Mouse (Mus musculus): ENCODE data around the gene Lima1. TPM values are rescaled to one million over a fixed set of nuclear protein-coding genes. Genes with fewer than 3 reads are reported as not detected.

Gene Lima1
- polyA plus RNA-seq, 1 experiment from 2014 or later: 19.9 TPM

DNA sequence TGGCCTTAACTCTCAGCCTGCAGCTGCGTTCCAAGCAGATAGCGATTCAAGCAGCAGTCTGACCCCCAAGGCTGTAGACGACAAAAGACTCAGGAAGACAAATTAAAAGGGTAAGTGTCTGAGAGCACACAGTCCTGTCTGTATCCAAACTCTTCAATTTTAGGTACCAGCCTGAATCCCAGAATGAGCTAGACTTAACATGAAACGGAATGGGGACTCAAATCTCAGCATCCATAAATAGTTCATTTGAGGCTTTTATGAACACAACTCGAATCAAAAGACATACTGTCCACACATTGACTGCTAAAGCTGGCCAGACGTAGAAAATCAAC lies 56.2 kb downstream of the Lima1 start:
- 0 out of 2 replicates have a peak, but pooled peaks have one; percentile 6 for ATAC-seq (replicated peaks; ENCODE audit: extremely low read depth, insufficient read depth, low FRiP score)
- WGBS: 11% methylated on average over 6 of the region's 6 CpGs
- H3K4me1 ChIP-seq (ENCODE audit: control insufficient read depth, insufficient read depth, low read length): peaks cover 14% of the 10 kb centered on the region
- H3K36me3 ChIP-seq (ENCODE audit: control insufficient read depth, insufficient read depth): peaks cover 12% of the 10 kb centered on the region
- H3K9me3 ChIP-seq (replicated peaks; ENCODE audit: control insufficient read depth, low read length): peaks cover 3% of the 10 kb centered on the region; the same call in 1 of the 2 replicates
- no peaks in the 10 kb centered on the region for H3K27me3 ChIP-seq (ENCODE audit: control insufficient read depth, insufficient read depth, low read length)
- peak overlapping the region; percentile 92 for H3K27ac ChIP-seq (ENCODE audit: low read length)
- peak overlapping the region; percentile 81 for H3K4me2 ChIP-seq (ENCODE audit: low read depth, low read length)
- H3K9ac ChIP-seq (ENCODE audit: low read length): peak overlapping the region; percentile 84
- H3K4me3 ChIP-seq (ENCODE audit: low read length): peak overlapping the region; percentile 63

DNA sequence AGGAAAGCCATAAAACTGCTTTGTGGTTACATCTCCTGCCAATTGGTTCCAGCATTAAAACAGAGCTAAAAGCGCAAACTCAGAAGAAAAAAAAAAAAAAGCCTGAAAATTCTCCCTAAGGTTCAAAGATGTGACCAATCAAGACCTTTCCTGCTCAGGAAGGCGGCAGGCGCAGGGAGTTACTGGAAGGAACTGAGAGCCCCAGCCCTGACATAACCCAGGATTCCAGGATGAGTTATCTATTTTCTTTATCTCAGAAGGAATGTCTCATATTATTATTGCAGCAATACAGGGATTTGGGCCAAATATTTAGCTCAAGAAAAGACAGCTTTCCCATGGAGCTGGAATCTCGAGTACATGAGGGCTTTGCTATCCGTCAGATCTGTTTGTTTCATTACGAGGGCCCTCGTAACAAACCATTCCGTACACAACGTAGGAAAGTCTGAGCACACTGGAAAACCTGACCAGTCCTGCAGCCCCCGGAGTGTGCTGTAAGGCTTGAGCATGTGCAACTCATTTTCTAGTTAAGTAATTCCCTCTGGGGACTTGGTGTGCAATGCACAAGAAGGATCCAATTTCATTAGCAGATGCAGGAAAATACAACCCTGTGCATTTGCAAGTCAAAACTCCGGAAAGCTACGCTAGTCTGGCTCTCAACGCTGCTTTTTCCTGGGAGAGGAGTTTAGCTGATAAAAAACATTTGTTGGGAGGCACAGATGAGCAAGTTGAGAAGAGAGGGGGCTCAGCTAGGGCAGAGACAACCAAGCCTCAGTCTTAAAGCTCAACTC lies 56.7 kb downstream of the Lima1 start:
- WGBS: 18% methylated on average over 13 of the region's 13 CpGs
- Histone ChIP-seq H3K36me3 (ENCODE audit: control insufficient read depth, insufficient read depth) (peaks cover 12% of the 10 kb centered on the region), H3K27me3 (ENCODE audit: control insufficient read depth, insufficient read depth, low read length) (no peaks in the 10 kb centered on the region), H3K4me3 (ENCODE audit: low read length) (peak overlapping the region; percentile 63), H3K4me1 (ENCODE audit: control insufficient read depth, insufficient read depth, low read length) (peaks cover 14% of the 10 kb centered on the region), H3K9me3 (replicated peaks; ENCODE audit: control insufficient read depth, low read length) (peaks cover 3% of the 10 kb centered on the region; the same call in 1 of the 2 replicates), H3K4me2 (ENCODE audit: low read depth, low read length) (peak overlapping the region; percentile 81), H3K27ac (ENCODE audit: low read length) (peak overlapping the region; percentile 92), H3K9ac (ENCODE audit: low read length) (peak overlapping the region; percentile 84)
- peak; percentile 53 for ATAC-seq (replicated peaks; ENCODE audit: extremely low read depth, insufficient read depth, low FRiP score)

DNA sequence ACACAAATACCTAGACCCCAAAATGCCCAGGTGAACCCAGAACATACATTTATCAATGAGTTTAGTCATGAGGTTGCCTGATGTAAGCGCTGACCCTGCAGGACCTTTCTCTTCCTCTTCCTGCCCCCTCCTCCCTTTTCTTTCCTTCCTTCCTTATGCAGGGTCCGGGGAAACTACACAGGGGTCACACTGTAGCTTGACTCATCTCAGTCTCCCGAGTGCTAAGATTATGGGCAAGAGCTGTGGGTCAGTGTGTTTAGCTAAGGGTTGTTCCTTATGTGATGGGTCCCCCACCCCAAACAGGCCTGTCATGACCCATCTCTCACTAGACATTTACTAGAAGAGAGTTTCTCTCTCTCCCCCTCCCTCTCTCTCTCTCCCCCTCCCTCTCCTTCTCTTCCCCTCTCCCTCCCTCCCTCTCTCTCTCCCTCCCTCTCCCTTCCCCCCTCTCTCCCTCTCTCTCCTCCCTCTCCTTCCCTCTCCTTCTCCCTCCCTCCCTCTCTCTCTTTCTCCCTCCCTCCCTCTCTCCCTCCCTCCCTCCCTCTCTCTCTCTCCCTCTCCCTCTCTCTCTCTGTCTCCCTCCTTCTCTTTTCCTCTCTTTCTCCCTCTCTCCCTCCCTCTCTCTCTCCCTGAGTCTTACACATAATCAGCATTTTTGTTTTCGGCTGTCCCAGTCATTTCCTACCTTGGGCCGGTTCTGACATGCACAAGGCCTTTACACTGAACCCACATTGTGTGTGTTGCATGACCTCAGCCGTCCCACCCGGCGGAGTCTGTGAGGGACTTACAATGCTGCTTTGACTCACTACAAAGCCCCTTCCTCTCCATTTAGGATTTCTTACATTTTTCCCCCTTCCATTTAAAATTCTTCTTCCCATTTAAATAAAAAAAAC lies 57.7 kb downstream of the Lima1 start:
- 37% methylated on average over 8 of the region's 8 CpGs for WGBS
- no peak for ATAC-seq (replicated peaks; ENCODE audit: extremely low read depth, insufficient read depth, low FRiP score)

DNA sequence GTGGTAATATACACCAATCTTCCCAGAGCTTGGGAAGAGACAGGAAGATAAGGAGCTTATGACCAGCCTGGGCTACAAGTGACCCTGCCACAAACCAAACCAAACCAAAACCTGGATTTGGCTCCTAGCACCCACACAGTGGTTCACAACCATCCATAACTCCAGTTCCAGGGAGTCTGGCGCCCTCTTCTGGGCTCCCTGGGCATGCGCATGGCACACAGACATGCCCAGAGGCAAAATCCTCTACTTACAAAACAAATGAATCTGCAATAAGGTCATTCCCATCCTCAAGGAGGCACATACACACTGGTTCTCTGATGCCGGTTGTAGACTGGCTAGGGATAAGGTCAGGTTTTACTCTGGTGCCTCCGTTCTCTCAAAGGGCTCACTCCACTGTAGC lies 59.3 kb downstream of the Lima1 start:
- no peak for ATAC-seq (replicated peaks; ENCODE audit: extremely low read depth, insufficient read depth, low FRiP score)
- H3K4me1 ChIP-seq (ENCODE audit: control insufficient read depth, insufficient read depth, low read length): peaks cover 16% of the 10 kb centered on the region
- no peaks in the 10 kb centered on the region for H3K27me3 ChIP-seq (ENCODE audit: control insufficient read depth, insufficient read depth, low read length)
- 96% methylated on average over 4 of the region's 4 CpGs for WGBS
- H3K9me3 ChIP-seq (replicated peaks; ENCODE audit: control insufficient read depth, low read length): peaks cover 3% of the 10 kb centered on the region; the same call in 1 of the 2 replicates
- H3K27ac ChIP-seq (ENCODE audit: low read length): no peak overlapping the region
- H3K36me3 ChIP-seq (ENCODE audit: control insufficient read depth, insufficient read depth): peaks cover 12% of the 10 kb centered on the region
- H3K9ac ChIP-seq (ENCODE audit: low read length): no peak overlapping the region
- no peak overlapping the region for H3K4me3 ChIP-seq (ENCODE audit: low read length)
- no peak overlapping the region for H3K4me2 ChIP-seq (ENCODE audit: low read depth, low read length)

More for the DNA sequence above, 57.7 kb downstream of the Lima1 start:
- Histone ChIP-seq H3K36me3 (ENCODE audit: control insufficient read depth, insufficient read depth) (peaks cover 12% of the 10 kb centered on the region), H3K4me3 (ENCODE audit: low read length) (peak overlapping the region; percentile 63), H3K9ac (ENCODE audit: low read length) (peak overlapping the region; percentile 84), H3K27ac (ENCODE audit: low read length) (peak overlapping the region; percentile 92), H3K4me1 (ENCODE audit: control insufficient read depth, insufficient read depth, low read length) (peaks cover 14% of the 10 kb centered on the region), H3K27me3 (ENCODE audit: control insufficient read depth, insufficient read depth, low read length) (no peaks in the 10 kb centered on the region), H3K4me2 (ENCODE audit: low read depth, low read length) (peak overlapping the region; percentile 81), H3K9me3 (replicated peaks; ENCODE audit: control insufficient read depth, low read length) (peaks cover 3% of the 10 kb centered on the region; the same call in 1 of the 2 replicates)

DNA sequence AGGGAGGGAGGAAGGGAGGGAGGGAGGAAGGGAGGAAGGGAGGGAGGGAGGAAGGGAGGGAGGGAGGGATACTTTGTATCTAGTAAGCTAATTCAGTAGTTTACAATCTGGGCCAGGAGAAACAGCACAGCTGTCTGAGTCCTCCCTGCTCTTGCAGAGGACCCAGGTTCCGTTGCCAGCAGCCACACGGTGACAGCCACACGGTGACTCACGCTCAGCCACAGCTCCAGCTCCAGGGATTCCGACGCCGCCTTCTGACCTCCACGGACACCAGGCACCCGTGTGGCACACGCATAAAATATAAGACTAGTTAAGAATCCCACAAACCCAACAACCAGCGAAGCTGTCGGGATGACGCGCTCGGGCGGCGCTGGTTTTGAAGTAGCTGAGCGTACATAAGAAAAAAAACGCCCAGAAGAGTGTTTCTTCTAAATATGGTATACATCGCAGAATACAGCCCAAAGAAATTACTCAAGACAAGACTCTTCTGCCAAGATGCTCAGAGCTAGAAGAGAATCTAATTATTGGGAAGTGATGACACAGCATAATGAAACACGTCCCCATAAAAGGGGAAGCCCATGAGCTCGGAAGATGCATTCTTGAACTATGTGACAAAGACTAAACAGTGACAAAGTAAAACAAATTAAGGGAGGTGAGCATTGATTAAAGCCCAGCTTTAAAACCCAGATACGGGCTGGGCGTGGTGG lies 60.5 kb downstream of the Lima1 start:
- 0 out of 2 replicates have a peak, but pooled peaks cover 11% of the 10 kb centered on the region for H3K4me1 ChIP-seq (ENCODE audit: control insufficient read depth, insufficient read depth, low read length)
- H3K27ac ChIP-seq (ENCODE audit: low read length): no peak overlapping the region
- peaks cover 12% of the 10 kb centered on the region for H3K36me3 ChIP-seq (ENCODE audit: control insufficient read depth, insufficient read depth)
- H3K4me3 ChIP-seq (ENCODE audit: low read length): no peak overlapping the region
- no peak for ATAC-seq (replicated peaks; ENCODE audit: extremely low read depth, insufficient read depth, low FRiP score)
- WGBS: 86% methylated on average over 24 of the region's 24 CpGs
- peaks cover 3% of the 10 kb centered on the region; the same call in 1 of the 2 replicates for H3K9me3 ChIP-seq (replicated peaks; ENCODE audit: control insufficient read depth, low read length)
- H3K4me2 ChIP-seq (ENCODE audit: low read depth, low read length): no peak overlapping the region
- H3K27me3 ChIP-seq (ENCODE audit: control insufficient read depth, insufficient read depth, low read length): no peaks in the 10 kb centered on the region
- no peak overlapping the region for H3K9ac ChIP-seq (ENCODE audit: low read length)

DNA sequence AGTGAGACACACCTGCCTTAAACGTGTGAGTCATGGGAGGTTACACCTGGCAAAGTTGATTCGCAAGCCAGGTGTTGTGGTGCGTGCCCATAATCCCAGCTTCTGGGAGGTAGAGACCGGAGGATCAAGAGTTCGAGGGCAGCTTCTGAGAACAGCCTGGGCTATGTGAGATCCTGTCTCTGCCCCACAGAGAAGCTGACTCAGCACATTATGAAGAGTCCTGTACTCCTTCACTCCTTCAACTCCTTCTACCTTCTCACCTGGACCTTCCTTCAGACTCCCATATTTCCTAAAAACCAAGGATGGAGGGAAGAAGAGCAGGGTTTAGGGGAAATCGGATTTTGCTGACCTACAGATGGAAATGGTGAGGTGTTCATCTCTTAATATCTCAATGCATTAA lies 61.6 kb downstream of the Lima1 start:
- Histone ChIP-seq H3K27ac (ENCODE audit: low read length) (no peak overlapping the region), H3K36me3 (ENCODE audit: control insufficient read depth, insufficient read depth) (peaks cover 12% of the 10 kb centered on the region), H3K4me2 (ENCODE audit: low read depth, low read length) (no peak overlapping the region), H3K27me3 (ENCODE audit: control insufficient read depth, insufficient read depth, low read length) (no peaks in the 10 kb centered on the region), H3K4me3 (ENCODE audit: low read length) (no peak overlapping the region), H3K9me3 (replicated peaks; ENCODE audit: control insufficient read depth, low read length) (peaks cover 3% of the 10 kb centered on the region; the same call in 1 of the 2 replicates), H3K9ac (ENCODE audit: low read length) (no peak overlapping the region), H3K4me1 (ENCODE audit: control insufficient read depth, insufficient read depth, low read length) (peaks cover 11% of the 10 kb centered on the region; the same call in 1 of the 2 replicates)
- no peak for ATAC-seq (replicated peaks; ENCODE audit: extremely low read depth, insufficient read depth, low FRiP score)
- 91% methylated on average over 6 of the region's 6 CpGs for WGBS

DNA sequence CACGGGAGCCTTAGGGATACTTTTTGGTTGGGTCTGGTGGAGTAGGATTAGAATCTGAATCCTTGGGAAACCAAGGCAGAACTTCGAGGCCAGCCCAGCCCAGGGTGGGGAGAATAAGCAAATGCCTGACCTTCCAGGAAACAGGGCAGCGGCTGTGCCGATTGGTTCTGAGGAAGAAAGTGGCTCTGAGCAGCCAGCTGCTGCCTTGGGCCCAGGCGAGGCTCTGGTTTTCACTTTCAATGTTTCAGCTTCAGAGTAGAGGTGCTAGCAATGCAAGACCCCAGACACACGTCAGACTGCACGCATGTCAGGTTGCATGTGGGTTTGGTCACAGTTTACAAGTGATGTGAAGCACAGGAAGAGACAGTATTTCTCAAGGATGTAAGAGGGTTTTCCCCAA lies 63.2 kb downstream of the Lima1 start:
- WGBS: 63% methylated on average over 7 of the region's 7 CpGs
- Histone ChIP-seq H3K27me3 (ENCODE audit: control insufficient read depth, insufficient read depth, low read length) (no peaks in the 10 kb centered on the region), H3K36me3 (ENCODE audit: control insufficient read depth, insufficient read depth) (peaks cover 12% of the 10 kb centered on the region), H3K9ac (ENCODE audit: low read length) (no peak overlapping the region), H3K9me3 (replicated peaks; ENCODE audit: control insufficient read depth, low read length) (peaks cover 3% of the 10 kb centered on the region; the same call in 1 of the 2 replicates), H3K4me2 (ENCODE audit: low read depth, low read length) (no peak overlapping the region), H3K4me3 (ENCODE audit: low read length) (no peak overlapping the region), H3K4me1 (ENCODE audit: control insufficient read depth, insufficient read depth, low read length) (peaks cover 21% of the 10 kb centered on the region), H3K27ac (ENCODE audit: low read length) (no peak overlapping the region; the same call in 1 of the 2 replicates)
- no peak for ATAC-seq (replicated peaks; ENCODE audit: extremely low read depth, insufficient read depth, low FRiP score)

DNA sequence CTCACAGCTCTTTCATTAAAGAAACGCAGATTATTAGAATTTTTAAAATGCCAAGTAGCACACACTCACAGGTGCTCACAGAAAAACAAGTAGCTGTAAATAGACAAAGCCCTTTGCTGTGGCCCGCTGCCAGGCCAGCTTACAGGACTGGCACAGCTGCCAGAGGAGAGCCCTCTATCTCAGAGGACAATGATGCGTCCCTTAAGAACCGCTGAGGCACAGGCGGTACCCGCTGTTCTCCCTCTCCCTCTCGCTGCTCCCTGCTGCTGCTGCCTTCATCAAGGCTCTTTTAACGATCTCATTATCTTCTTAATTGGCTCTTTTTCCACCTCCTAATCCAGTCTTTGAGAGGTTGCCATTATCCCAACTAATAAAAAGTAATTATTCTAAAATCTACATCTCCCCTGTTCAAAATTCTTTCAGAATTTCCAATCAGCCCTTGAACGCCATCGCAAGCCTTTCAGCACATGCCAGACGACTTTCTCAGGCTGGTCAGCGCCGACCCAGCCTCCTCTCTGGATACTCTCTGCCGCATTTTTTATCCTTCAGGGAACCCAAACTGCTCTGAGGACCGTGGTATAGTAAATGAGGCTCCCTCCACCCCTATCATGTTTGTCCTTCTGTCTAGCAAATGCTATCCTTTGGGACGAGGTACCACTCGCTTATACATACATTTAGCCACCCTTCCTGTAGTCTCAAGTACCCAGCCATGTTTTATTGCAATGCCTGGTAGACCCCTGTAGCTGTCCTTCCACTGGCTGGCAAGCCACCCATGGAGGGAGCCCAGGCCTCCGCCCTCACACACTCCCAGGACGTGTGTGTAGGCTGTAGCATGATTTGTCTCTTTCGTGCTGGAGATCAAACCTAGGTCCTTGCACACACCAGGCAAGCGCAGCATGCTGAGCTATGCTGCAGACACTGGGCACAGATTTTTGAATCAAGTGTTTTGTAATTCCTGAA lies 67.2 kb downstream of the Lima1 start:
- no peak for ATAC-seq (replicated peaks; ENCODE audit: extremely low read depth, insufficient read depth, low FRiP score)
- Histone ChIP-seq H3K9ac (ENCODE audit: low read length) (0 out of 2 replicates have a peak overlapping the region, but pooled peaks have one; percentile 1), H3K27ac (ENCODE audit: low read length) (peak overlapping the region; percentile 32), H3K9me3 (replicated peaks; ENCODE audit: control insufficient read depth, low read length) (no peaks in the 10 kb centered on the region), H3K4me3 (ENCODE audit: low read length) (no peak overlapping the region), H3K27me3 (ENCODE audit: control insufficient read depth, insufficient read depth, low read length) (no peaks in the 10 kb centered on the region), H3K36me3 (ENCODE audit: control insufficient read depth, insufficient read depth) (peaks cover 11% of the 10 kb centered on the region), H3K4me1 (ENCODE audit: control insufficient read depth, insufficient read depth, low read length) (peaks cover 23% of the 10 kb centered on the region), H3K4me2 (ENCODE audit: low read depth, low read length) (peak overlapping the region; percentile 3; the same call in 1 of the 2 replicates)
- WGBS: 51% methylated on average over 21 of the region's 21 CpGs
